8 mouse cellular contexts compared by ENCODE assay signal in the genomic region with DNA sequence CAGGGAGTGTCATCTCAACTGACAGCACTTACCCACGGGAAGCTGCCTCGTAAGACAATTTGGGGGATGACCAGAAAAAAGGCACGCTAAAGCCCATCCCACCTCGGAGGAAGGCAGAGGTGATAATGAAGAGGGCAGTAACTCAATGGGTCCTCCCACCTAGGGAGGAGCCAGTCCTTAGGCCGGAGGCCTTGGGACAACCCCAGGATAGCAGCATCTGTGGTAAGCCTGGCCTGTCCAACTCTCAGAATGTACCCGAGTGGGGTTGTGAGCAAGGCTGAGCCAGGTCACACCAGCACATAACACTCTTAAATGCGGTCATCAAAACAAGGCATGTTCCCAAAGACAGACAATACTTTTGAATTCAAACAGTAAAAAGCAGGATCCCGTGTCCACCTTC. TPM values are rescaled to one million over a fixed set of nuclear protein-coding genes. Genes with fewer than 3 reads are reported as not detected.
A peak's percentile ranks its signal among the peaks of the same experiment; 100 is the strongest.
DNase-seq lines count a peak whose midpoint lies in the region; ATAC-seq and TF ChIP-seq lines count a peak whose summit lies in the region.

No protein-coding gene starts in this region.

- 18% methylated on average over 8 of the region's 8 CpGs for WGBS in cerebellum, adult 2 months
- WGBS in heart, embryonic 13.5 days = 24% methylated on average over 8 of the region's 8 CpGs
- 37% methylated on average over 8 of the region's 8 CpGs for WGBS in neural tube, embryonic 14.5 days

- peak overlapping the region; percentile 34 for H3K4me3 ChIP-seq in cerebellum, adult 2 months (replicated peaks; ENCODE audit: insufficient read depth, low read depth, low read length)
- H3K4me3 ChIP-seq in heart, embryonic 13.5 days = peak overlapping the region; percentile 95
- peak overlapping the region; percentile 91 for H3K4me3 ChIP-seq in neural tube, embryonic 14.5 days (ENCODE audit: low read depth, low read length)

- no peak overlapping the region for H3K27ac ChIP-seq in cerebellum, adult 2 months (ENCODE audit: insufficient read depth, low read length)
- H3K27ac ChIP-seq in heart, embryonic 13.5 days (replicated peaks) = peak overlapping the region; percentile 94; the same call in 1 of the 2 replicates
- no peak overlapping the region for H3K27ac ChIP-seq in neural tube, embryonic 14.5 days (ENCODE audit: low read depth, low read length)

- DNase-seq in cerebellum, adult 2 months = no peak
- DNase-seq in cerebellum, adult 18-20 months = no peak
- peak; percentile 68 for DNase-seq in R1 (ENCODE audit: low read depth, low spot score)
- DNase-seq in kidney, postnatal 36 days = peak; percentile 27 to 43
- no peak for DNase-seq in frontal cortex, postnatal 36 days (ENCODE audit: low spot score in 2 of 2)
- DNase-seq in frontal cortex, postnatal 25 days (ENCODE audit: low spot score in 2 of 2) = no peak

- no peaks in the 10 kb centered on the region for H3K9me3 ChIP-seq in heart, embryonic 13.5 days
- H3K9me3 ChIP-seq in neural tube, embryonic 14.5 days (ENCODE audit: control insufficient read depth, low read length) = no peaks in the 10 kb centered on the region

- H3K27me3 ChIP-seq in cerebellum, adult 2 months (ENCODE audit: control insufficient read depth, insufficient read depth, low read length) = no peaks in the 10 kb centered on the region
- no peaks in the 10 kb centered on the region for H3K27me3 ChIP-seq in heart, embryonic 13.5 days (replicated peaks)
- no peaks in the 10 kb centered on the region; the same call in 1 of the 2 replicates for H3K27me3 ChIP-seq in neural tube, embryonic 14.5 days (ENCODE audit: control insufficient read depth, insufficient read depth, low read length)

- no peak for TF ChIP-seq CTCF in cerebellum, adult 2 months (IDR thresholded peaks at IDR 0.05; ENCODE audit: borderline replicate concordance, insufficient read depth, low read depth, low read length)

- H3K4me2 ChIP-seq in heart, embryonic 13.5 days = peak overlapping the region; percentile 92
- peak overlapping the region; percentile 99 for H3K4me2 ChIP-seq in neural tube, embryonic 14.5 days (ENCODE audit: low read depth, low read length)

- H3K36me3 ChIP-seq in heart, embryonic 13.5 days = peaks cover 43% of the 10 kb centered on the region
- H3K36me3 ChIP-seq in neural tube, embryonic 14.5 days (ENCODE audit: control insufficient read depth, insufficient read depth, low read length) = peaks cover 30% of the 10 kb centered on the region

- TF ChIP-seq POLR2A in cerebellum, adult 2 months (IDR thresholded peaks at IDR 0.05; ENCODE audit: borderline replicate concordance, insufficient read depth, low read length) = no peak

- peak overlapping the region; percentile 100 for H3K9ac ChIP-seq in heart, embryonic 13.5 days
- peak overlapping the region; percentile 99 for H3K9ac ChIP-seq in neural tube, embryonic 14.5 days (replicated peaks; ENCODE audit: low read depth, low read length)

- peaks cover 8% of the 10 kb centered on the region for H3K4me1 ChIP-seq in cerebellum, adult 2 months (ENCODE audit: control insufficient read depth, insufficient read depth, low read length)
- peaks cover 23% of the 10 kb centered on the region for H3K4me1 ChIP-seq in heart, embryonic 13.5 days
- H3K4me1 ChIP-seq in neural tube, embryonic 14.5 days (ENCODE audit: control insufficient read depth, insufficient read depth, low read length) = peaks cover 12% of the 10 kb centered on the region

- ATAC-seq in heart, embryonic 13.5 days (ENCODE audit: extremely low read depth, insufficient number of reproducible peaks, low FRiP score, low TSS enrichment) = no peak
- ATAC-seq in neural tube, embryonic 14.5 days (ENCODE audit: low read depth) = no peak

RNA-seq across cellular contexts. Expression of gene Khsrp, which starts 1.6 kb away (rescaled TPM):
- polyA plus RNA-seq in cerebellum, adult 2 months (2012; rRNA removed) = 67.7 and 70.3 TPM in 2 replicates
- polyA plus RNA-seq in heart, embryonic 13.5 days (2015; fragmentation: Nextera tagmentation; extraction: Ambion mirVana) = 29.0 and 30.5 TPM in 2 replicates
- 32.1 and 36.8 TPM in 2 replicates for polyA plus RNA-seq in neural tube, embryonic 14.5 days (2014; fragmentation: Nextera tagmentation; extraction: Ambion mirVana)

RNA-seq across cellular contexts. Expression of gene Slc25a41, which starts 11.8 kb away (rescaled TPM):
- 0.17 and 0.29 TPM in 2 replicates for polyA plus RNA-seq in cerebellum, adult 2 months (2012; rRNA removed)
- not detected in 2 replicates for polyA plus RNA-seq in heart, embryonic 13.5 days (2015; fragmentation: Nextera tagmentation; extraction: Ambion mirVana)
- polyA plus RNA-seq in neural tube, embryonic 14.5 days (2014; fragmentation: Nextera tagmentation; extraction: Ambion mirVana) = not detected in 2 replicates

RNA-seq across cellular contexts. Expression of gene Gm17949, which starts 18.4 kb away (rescaled TPM):
- 0.10 and 0.34 TPM in 2 replicates for polyA plus RNA-seq in cerebellum, adult 2 months (2012; rRNA removed)
- polyA plus RNA-seq in heart, embryonic 13.5 days (2015; fragmentation: Nextera tagmentation; extraction: Ambion mirVana) = 0.37 and 0.48 TPM in 2 replicates
- polyA plus RNA-seq in neural tube, embryonic 14.5 days (2014; fragmentation: Nextera tagmentation; extraction: Ambion mirVana) = 0.37 and 0.63 TPM in 2 replicates

RNA-seq across cellular contexts. Expression of gene Gtf2f1, which starts 18.6 kb away (rescaled TPM):
- polyA plus RNA-seq in cerebellum, adult 2 months (2012; rRNA removed) = 81.0 and 85.3 TPM in 2 replicates
- polyA plus RNA-seq in heart, embryonic 13.5 days (2015; fragmentation: Nextera tagmentation; extraction: Ambion mirVana) = 32.8 and 35.1 TPM in 2 replicates
- polyA plus RNA-seq in neural tube, embryonic 14.5 days (2014; fragmentation: Nextera tagmentation; extraction: Ambion mirVana) = 65.7 and 69.6 TPM in 2 replicates

RNA-seq across cellular contexts. Expression of gene Crb3, which starts 29.2 kb away (rescaled TPM):
- polyA plus RNA-seq in cerebellum, adult 2 months (2012; rRNA removed) = 2.8 and 3.3 TPM in 2 replicates
- polyA plus RNA-seq in heart, embryonic 13.5 days (2015; fragmentation: Nextera tagmentation; extraction: Ambion mirVana) = 2.3 and 2.5 TPM in 2 replicates
- polyA plus RNA-seq in neural tube, embryonic 14.5 days (2014; fragmentation: Nextera tagmentation; extraction: Ambion mirVana) = 1.1 and 1.2 TPM in 2 replicates

Comparison
In these comparisons a context has a peak if more than half of its experiments do, and no peak if none do; other contexts are left out.
1. DNase-seq: peak in R1 (single experiment) and kidney, postnatal 36 days (2 of 2); none in cerebellum, adult 2 months (0 of 2), cerebellum, adult 18-20 months (0 of 2), frontal cortex, postnatal 36 days (0 of 2) and frontal cortex, postnatal 25 days (0 of 2).
2. H3K4me3 ChIP-seq: peak in every context shown above with its lines; median percentile 95 in heart, embryonic 13.5 days; 91 in neural tube, embryonic 14.5 days; 34 in cerebellum, adult 2 months.